In the genomic region with DNA sequence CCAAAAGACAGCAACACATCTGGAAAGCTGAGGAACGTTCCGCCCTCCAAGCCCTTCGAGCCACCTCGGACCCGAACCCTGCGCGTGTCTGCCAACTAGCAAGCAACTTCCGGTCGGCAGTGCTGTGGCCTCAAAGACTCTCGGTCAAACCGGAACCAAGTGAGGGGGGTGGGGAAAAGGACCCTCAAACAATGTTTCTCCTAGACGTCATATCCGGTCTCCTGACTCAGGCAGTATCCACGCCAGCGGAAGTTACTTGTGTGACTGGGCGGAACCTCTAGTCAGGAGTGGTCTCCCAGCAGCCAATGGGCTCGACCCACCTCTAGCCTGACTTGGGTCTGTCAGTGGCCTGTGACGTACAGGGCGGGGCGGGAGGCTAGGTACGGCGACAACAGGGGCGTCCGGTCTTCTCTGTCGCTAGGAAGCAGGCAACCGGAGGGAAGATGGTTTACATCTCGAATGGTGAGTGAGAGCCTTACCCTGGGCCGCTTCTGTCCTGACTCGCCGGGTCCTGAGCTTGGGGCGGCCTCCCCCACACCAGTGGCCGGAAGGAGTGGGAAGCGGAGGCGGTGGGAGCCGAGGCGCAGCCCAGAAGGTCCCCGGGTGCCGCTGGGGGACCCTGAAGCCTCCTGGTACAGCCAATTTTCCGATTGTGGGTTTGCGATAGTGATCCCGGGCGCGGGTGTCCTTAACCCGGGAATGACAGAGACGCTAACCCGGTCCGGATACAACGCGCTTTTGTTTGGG, we compare ENCODE assay signal across 8 mouse cellular contexts. TPM values are rescaled to one million over a fixed set of nuclear protein-coding genes. Genes with fewer than 3 reads are reported as not detected.
A peak's percentile ranks its signal among the peaks of the same experiment; 100 is the strongest.
DNase-seq lines count a peak whose midpoint lies in the region; ATAC-seq and TF ChIP-seq lines count a peak whose summit lies in the region.

A gene (plus strand): TSS at position 234 of the 747 bp plus-strand sequence.

- peak within 1 kb of the TSS; percentile 90 for H3K9ac ChIP-seq in hindbrain, postnatal 0 days (replicated peaks; ENCODE audit: low read length)

- WGBS in hindbrain, postnatal 0 days: under 1% methylated on average over 49 of the region's 49 CpGs

- H3K4me2 ChIP-seq in hindbrain, postnatal 0 days (ENCODE audit: low read depth, low read length): peak within 1 kb of the TSS; percentile 61

- peak within 1 kb of the TSS; percentile 98 for H3K27ac ChIP-seq in gastrocnemius, adult 2 months
- H3K27ac ChIP-seq in hindbrain, postnatal 0 days: peak within 1 kb of the TSS; percentile 86
- peak within 1 kb of the TSS; percentile 98 for H3K27ac ChIP-seq in left cerebral cortex, adult 2 months

- no peak for TF ChIP-seq CTCF in gastrocnemius, adult 2 months (IDR thresholded peaks at IDR 0.05)
- TF ChIP-seq CTCF in hindbrain, postnatal 0 days (IDR thresholded peaks at IDR 0.05; ENCODE audit: low read depth): no peak
- no peak for TF ChIP-seq CTCF in left cerebral cortex, adult 2 months (IDR thresholded peaks at IDR 0.05)

- intact Hi-C loops in gastrocnemius, adult 2 months (cut with DNase I): no loop called here
- intact Hi-C loops in left cerebral cortex, adult 2 months (cut with DNase I): no loop called here

- no peaks in the 10 kb centered on the region for H3K9me3 ChIP-seq in hindbrain, postnatal 0 days (ENCODE audit: low read length)

- peaks cover 28% of the 10 kb centered on the region for H3K36me3 ChIP-seq in hindbrain, postnatal 0 days (ENCODE audit: insufficient read depth, low read length)

- peak; percentile 99 for DNase-seq in ZHBTc4 (ENCODE audit: low read depth, low spot score)
- DNase-seq in gastrocnemius, adult 2 months: peak; percentile 95
- peak; percentile 100 for DNase-seq in hindbrain, postnatal 0 days (ENCODE audit: low spot score)
- DNase-seq in left cerebral cortex, adult 2 months (ENCODE audit: extremely low spot score in 1 of 2, low spot score in 2 of 2): peak; percentile 88 to 94
- DNase-seq in right cerebral cortex, adult 2 months (ENCODE audit: low spot score in 2 of 2): peak; percentile 95 to 97
- DNase-seq in urinary bladder, postnatal 14 days (ENCODE audit: low spot score): peak; percentile 94

- no peaks in the 10 kb centered on the region for H3K27me3 ChIP-seq in hindbrain, postnatal 0 days (ENCODE audit: insufficient read depth, low read length)

- peak within 1 kb of the TSS; percentile 81 for H3K4me3 ChIP-seq in gastrocnemius, adult 2 months
- peak within 1 kb of the TSS; percentile 85 for H3K4me3 ChIP-seq in hindbrain, postnatal 0 days (ENCODE audit: low read length)
- H3K4me3 ChIP-seq in left cerebral cortex, adult 2 months: peak within 1 kb of the TSS; percentile 73

- H3K4me1 ChIP-seq in hindbrain, postnatal 0 days (ENCODE audit: insufficient read depth, low read length): peaks cover 7% of the 10 kb centered on the region; the same call in 1 of the 2 replicates

- peak; percentile 99 for ATAC-seq in common myeloid progenitor, adult 5-6 weeks (replicated peaks; ENCODE audit: low read depth, poor library complexity, severe bottlenecking)
- ATAC-seq in hindbrain, postnatal 0 days: peak; percentile 100
- peak; percentile 95 for ATAC-seq in megakaryocyte, adult 5-6 weeks (ENCODE audit: poor library complexity, severe bottlenecking)

RNA-seq across cellular contexts. Expression of the gene that starts here (rescaled TPM):
- 155 and 175 TPM in 2 replicates for total RNA-seq in common myeloid progenitor, adult 5-6 weeks (2017)
- total RNA-seq in gastrocnemius, adult 2 months (2021): 10 to 100 TPM; 73.5 to 91.1 TPM
- total RNA-seq in hindbrain, postnatal 0 days (2014; rRNA removed): 47.9 and 73.1 TPM in 2 replicates
- 429 and 448 TPM in 2 replicates for polyA plus RNA-seq in hindbrain, postnatal 0 days (2015; fragmentation: Nextera tagmentation; extraction: Ambion mirVana)
- 100 to 1,000 TPM; 125 to 148 TPM for total RNA-seq in left cerebral cortex, adult 2 months (2021)
- total RNA-seq in megakaryocyte, adult 5-6 weeks (2015): 118 and 139 TPM in 2 replicates
- total RNA-seq in megakaryocyte, adult 5-6 weeks (2017): 221 and 235 TPM in 2 replicates

Comparison
In these comparisons a context has a peak if more than half of its experiments do, and no peak if none do; other contexts are left out.
1. Peak in every context shown above with its lines: DNase-seq, ATAC-seq, H3K4me3 ChIP-seq and H3K27ac ChIP-seq.